ENCODE assay signal across 19 mouse cellular contexts in genomic region chr1:87313116-87313515, GRCm38 (mm10). TPM values are rescaled to one million over a fixed set of nuclear protein-coding genes. Genes with fewer than 3 reads are reported as not detected.
"Had no signal": no experiment of that assay in that cellular context is flagged by ENCODE, and none has a peak within 500 bp of the region (broad histone marks: within the 10 kb centered on the region; RNA-seq: fewer than 3 reads in every experiment).

No protein-coding gene starts in this region.

- H3K4me1 ChIP-seq: megakaryocyte, embryonic 14.5 days; midbrain, embryonic 13.5 days; midbrain, embryonic 15.5 days; neural tube, embryonic 12.5 days had no signal

- DNase-seq: liver, postnatal 0 days; lung, adult 2 months; lung, postnatal 14 days; lung, postnatal 36 days; right cerebral cortex, postnatal 14 days; thymus, adult 2 months; thymus, postnatal 25 days had no signal

- H3K27me3 ChIP-seq: lung, embryonic 15.5 days; midbrain, embryonic 13.5 days; midbrain, embryonic 15.5 days; neural tube, embryonic 12.5 days; stomach, embryonic 15.5 days had no signal

- H3K9ac ChIP-seq: liver, postnatal 0 days; lung, embryonic 15.5 days; midbrain, embryonic 13.5 days; midbrain, embryonic 15.5 days; neural tube, embryonic 12.5 days; stomach, embryonic 15.5 days had no signal

- H3K9me3 ChIP-seq: lung, embryonic 15.5 days; megakaryocyte, embryonic 14.5 days; midbrain, embryonic 13.5 days; midbrain, embryonic 15.5 days; neural tube, embryonic 12.5 days; stomach, embryonic 15.5 days had no signal

- H3K4me3 ChIP-seq: lung, embryonic 15.5 days; megakaryocyte, embryonic 14.5 days; midbrain, embryonic 13.5 days; midbrain, embryonic 15.5 days; neural tube, embryonic 12.5 days; stomach, embryonic 15.5 days had no signal

- ATAC-seq: liver, postnatal 0 days; lung, postnatal 0 days; midbrain, embryonic 13.5 days; midbrain, embryonic 15.5 days had no signal

- H3K36me3 ChIP-seq: lung, embryonic 15.5 days; midbrain, embryonic 13.5 days; midbrain, embryonic 15.5 days; neural tube, embryonic 12.5 days; stomach, embryonic 15.5 days had no signal

- H3K27ac ChIP-seq: lung, embryonic 15.5 days; macrophage; midbrain, embryonic 13.5 days; midbrain, embryonic 15.5 days; neural tube, embryonic 12.5 days; stomach, embryonic 15.5 days; stomach, postnatal 0 days had no signal

RNA-seq across cellular contexts. Expression of gene Efhd1, which starts 49.0 kb away (rescaled TPM):
- total RNA-seq: megakaryocyte progenitor cell, adult 5-6 weeks; monocyte, adult 5-6 weeks; neutrophil, adult 5-6 weeks had no signal
